Mouse (Mus musculus) midbrain, embryonic 10.5 days (tissue): ENCODE measurements at regions not wholly inside any gene's neighbourhood (a gene's known extent, or its start where the extent isn't known, plus 50 kb on each side); places are given as distances from the start of the nearest gene placed in this dataset.
A peak's percentile ranks its signal among the peaks of the same experiment; 100 is the strongest.

Source experiments
- DNase-seq: peaks from one replicate; pipeline ENCODE4 v3.0.0-alpha.2; 2017; ENCODE audit warnings: low spot score
- H3K27ac ChIP-seq: fragments of 300-500 bp; sonication (generic); replicated peaks from 2 replicates; pipeline ENCODE4 v1.5.1; 2016; ENCODE audit warnings: mild to moderate bottlenecking
- H3K27me3 ChIP-seq: fragments of 300-500 bp; sonication (generic); 2 replicates; pipeline ENCODE4 v1.6.1; 2016; ENCODE audit warnings: low read depth, mild to moderate bottlenecking; ENCODE audit not compliant: poor library complexity, severe bottlenecking
- H3K36me3 ChIP-seq: fragments of 300-500 bp; sonication (generic); 2 replicates; pipeline ENCODE4 v1.6.1; 2016; ENCODE audit warnings: mild to moderate bottlenecking, moderate library complexity
- H3K4me1 ChIP-seq: fragments of 300-500 bp; sonication (generic); 2 replicates; pipeline ENCODE4 v1.6.1; 2016
- H3K4me3 ChIP-seq: fragments of 300-500 bp; sonication (generic); 2 replicates; pipeline ENCODE4 v1.5.1; 2016; ENCODE audit warnings: mild to moderate bottlenecking, moderate library complexity
- H3K9me3 ChIP-seq: fragments of 300-500 bp; sonication (generic); replicated peaks from 2 replicates; pipeline ENCODE4 v1.6.1; 2016; ENCODE audit warnings: mild to moderate bottlenecking
- WGBS: fragments of 180-500 bp; shearing (Covaris S2); methylation state at CpG from one replicate; pipeline ENCODE4 v1.1.7; 2016; 5-methylcytosine and 5-hydroxymethylcytosine counted together

DNA sequence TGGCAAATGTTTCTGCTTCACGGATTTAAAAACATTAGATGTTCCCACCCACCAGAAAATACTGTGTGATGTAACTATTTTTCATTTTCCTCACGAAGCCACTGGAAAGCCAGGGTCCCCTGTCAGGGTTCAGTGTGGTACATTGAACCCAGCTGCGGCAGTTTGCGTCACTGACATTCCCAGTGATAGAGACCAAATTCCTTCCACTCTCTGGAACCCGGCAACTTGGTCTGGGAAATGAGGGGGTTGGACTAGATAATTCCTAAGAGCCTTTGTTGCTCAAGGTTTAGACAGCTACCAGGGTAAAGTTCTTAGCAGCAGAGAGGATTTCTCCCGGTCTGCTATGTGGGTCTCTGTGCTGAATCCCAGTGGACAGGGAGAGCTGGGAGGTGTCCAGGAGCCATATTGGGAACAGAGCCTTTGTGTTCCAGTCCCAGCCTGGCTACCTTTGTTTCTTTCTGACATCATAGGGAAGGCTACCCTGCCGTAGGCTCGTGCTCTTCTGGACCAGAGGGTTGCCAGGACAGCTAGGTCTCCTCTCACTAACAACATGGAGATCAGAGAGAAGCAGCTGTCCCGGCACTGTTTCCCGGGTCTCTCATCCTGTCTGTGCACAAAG is 164.5 kb downstream of the Sec61b start:
- no peak overlapping the region for H3K4me3 ChIP-seq
- peak overlapping the region; percentile 69 for H3K27ac ChIP-seq
- no peaks in the 10 kb centered on the region for H3K27me3 ChIP-seq
- WGBS = 55% methylated on average over 10 of the region's 10 CpGs
- no peaks in the 10 kb centered on the region for H3K9me3 ChIP-seq
- H3K4me1 ChIP-seq = peaks cover 13% of the 10 kb centered on the region
- H3K36me3 ChIP-seq = no peaks in the 10 kb centered on the region
- DNase-seq = peak; percentile 14

DNA sequence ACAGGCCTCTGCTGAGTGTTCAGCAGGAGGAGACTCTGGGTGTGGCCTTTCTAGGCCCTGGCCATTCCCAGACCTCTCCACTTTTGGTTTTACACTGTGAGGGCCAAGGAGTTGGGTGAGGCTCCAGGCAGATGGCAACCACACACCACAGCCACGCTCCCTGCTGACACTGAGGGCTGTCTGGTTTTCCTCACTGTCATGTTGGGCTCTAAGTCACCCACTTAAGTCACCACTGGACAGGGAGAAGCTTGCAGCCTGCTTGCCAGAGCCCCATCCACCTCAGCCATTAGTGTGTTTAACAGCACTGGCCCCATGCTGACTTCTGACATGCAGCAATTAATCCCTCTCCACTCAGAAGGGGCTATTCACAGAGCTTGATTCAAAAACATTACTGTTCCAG is 170.6 kb downstream of the Sec61b start:
- no peak for DNase-seq
- 75% methylated on average over 1 of the region's 1 CpGs for WGBS

GRCm38 (mm10) chr4:47648701-47649100 is 174.2 kb downstream of the Sec61b start:
- DNase-seq = no peak
- H3K27ac ChIP-seq = no peak overlapping the region
- 0 out of 2 replicates have a peak, but pooled peaks cover 6% of the 10 kb centered on the region for H3K9me3 ChIP-seq
- no peaks in the 10 kb centered on the region for H3K27me3 ChIP-seq
- no peak overlapping the region for H3K4me3 ChIP-seq
- peaks cover 5% of the 10 kb centered on the region; the same call in 1 of the 2 replicates for H3K4me1 ChIP-seq
- WGBS = 81% methylated on average over 8 of the region's 8 CpGs
- H3K36me3 ChIP-seq = no peaks in the 10 kb centered on the region

More for the DNA sequence above, 170.6 kb downstream of the Sec61b start:
- no peak overlapping the region for H3K4me3 ChIP-seq
- H3K27ac ChIP-seq = no peak overlapping the region
- 0 out of 2 replicates have a peak, but pooled peaks cover 6% of the 10 kb centered on the region for H3K9me3 ChIP-seq
- H3K4me1 ChIP-seq = no peaks in the 10 kb centered on the region; the same call in 1 of the 2 replicates
- no peaks in the 10 kb centered on the region for H3K36me3 ChIP-seq
- H3K27me3 ChIP-seq = no peaks in the 10 kb centered on the region

- H3K27ac ChIP-seq = no peak overlapping the region
- WGBS = 84% methylated on average over 3 of the region's 3 CpGs
- H3K4me1 ChIP-seq = peaks cover 5% of the 10 kb centered on the region; the same call in 1 of the 2 replicates
- H3K4me3 ChIP-seq = no peak overlapping the region
- DNase-seq = no peak
- H3K9me3 ChIP-seq = 0 out of 2 replicates have a peak, but pooled peaks cover 6% of the 10 kb centered on the region
- no peaks in the 10 kb centered on the region for H3K36me3 ChIP-seq
- no peaks in the 10 kb centered on the region for H3K27me3 ChIP-seq
Measured at GRCm38 (mm10) chr4:47649951-47650350, 175.5 kb downstream of the Sec61b start.

- peaks cover 5% of the 10 kb centered on the region; the same call in 1 of the 2 replicates for H3K4me1 ChIP-seq
- 90% methylated on average over 10 of the region's 10 CpGs for whole genome bisulfite sequencing
- H3K36me3 ChIP-seq = no peaks in the 10 kb centered on the region
- no peak for DNase-seq
- H3K27me3 ChIP-seq = no peaks in the 10 kb centered on the region
- H3K9me3 ChIP-seq = 0 out of 2 replicates have a peak, but pooled peaks cover 2% of the 10 kb centered on the region
- H3K4me3 ChIP-seq = no peak overlapping the region
- no peak overlapping the region for H3K27ac ChIP-seq
Measured at GRCm38 (mm10) chr4:47651521-47651920, 177.1 kb downstream of the Sec61b start.

GRCm38 (mm10) chr4:47653143-47653542 is 178.7 kb downstream of the Sec61b start:
- H3K36me3 ChIP-seq = no peaks in the 10 kb centered on the region
- H3K27ac ChIP-seq = no peak overlapping the region
- no peaks in the 10 kb centered on the region for H3K9me3 ChIP-seq
- 74% methylated on average over 2 of the region's 2 CpGs for WGBS
- DNase-seq = no peak
- no peak overlapping the region for H3K4me3 ChIP-seq
- no peaks in the 10 kb centered on the region for H3K27me3 ChIP-seq
- peaks cover 5% of the 10 kb centered on the region; the same call in 1 of the 2 replicates for H3K4me1 ChIP-seq

GRCm38 (mm10) chr4:47669519-47669918 is 195.1 kb downstream of the Sec61b start:
- 83% methylated on average over 5 of the region's 5 CpGs for WGBS
- no peaks in the 10 kb centered on the region for H3K27me3 ChIP-seq

GRCm38 (mm10) chr4:47670476-47670875 is 196.0 kb downstream of the Sec61b start:
- Histone ChIP-seq H3K4me3 (no peak overlapping the region), H3K27ac (no peak overlapping the region), H3K36me3 (no peaks in the 10 kb centered on the region), H3K9me3 (no peaks in the 10 kb centered on the region), H3K4me1 (0 out of 2 replicates have a peak, but pooled peaks cover 4% of the 10 kb centered on the region), H3K27me3 (no peaks in the 10 kb centered on the region)
- no peak for DNase-seq
- 80% methylated on average over 3 of the region's 3 CpGs for WGBS

More at GRCm38 (mm10) chr4:47669519-47669918, 195.1 kb downstream of the Sec61b start:
- no peaks in the 10 kb centered on the region for H3K36me3 ChIP-seq
- H3K4me3 ChIP-seq = no peak overlapping the region
- H3K9me3 ChIP-seq = no peaks in the 10 kb centered on the region
- DNase-seq = no peak
- 0 out of 2 replicates have a peak, but pooled peaks cover 4% of the 10 kb centered on the region for H3K4me1 ChIP-seq
- H3K27ac ChIP-seq = no peak overlapping the region

DNA sequence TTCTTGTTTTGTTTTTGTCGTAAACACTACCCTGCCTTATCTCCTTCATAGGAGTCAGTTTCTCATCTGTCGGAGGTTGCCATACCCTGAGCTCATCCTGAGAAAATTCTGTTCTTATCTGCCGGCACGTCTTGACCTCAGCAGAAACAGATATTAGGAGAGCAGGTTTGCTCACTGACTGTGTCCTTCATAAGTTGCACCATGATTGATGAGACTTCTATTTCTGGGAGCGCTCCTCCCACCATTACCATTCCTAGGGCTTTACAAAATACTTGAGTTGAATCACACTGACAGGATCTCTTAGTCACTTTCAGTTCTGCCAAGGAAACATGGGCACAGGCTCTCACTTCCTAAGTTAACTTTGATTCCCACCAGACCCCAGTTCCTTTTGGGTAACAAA is 196.9 kb downstream of the Sec61b start:
- 94% methylated on average over 5 of the region's 5 CpGs for WGBS
- H3K9me3 ChIP-seq = no peaks in the 10 kb centered on the region
- no peaks in the 10 kb centered on the region for H3K27me3 ChIP-seq
- no peak overlapping the region for H3K27ac ChIP-seq
- no peaks in the 10 kb centered on the region for H3K36me3 ChIP-seq
- H3K4me3 ChIP-seq = no peak overlapping the region
- 0 out of 2 replicates have a peak, but pooled peaks cover 4% of the 10 kb centered on the region for H3K4me1 ChIP-seq
- DNase-seq = no peak

GRCm38 (mm10) chr4:47681141-47681540 is 206.7 kb downstream of the Sec61b start:
- no peak for DNase-seq
- H3K36me3 ChIP-seq = no peaks in the 10 kb centered on the region
- WGBS = 95% methylated on average over 4 of the region's 4 CpGs
- no peaks in the 10 kb centered on the region for H3K9me3 ChIP-seq
- H3K27me3 ChIP-seq = no peaks in the 10 kb centered on the region
- no peak overlapping the region for H3K4me3 ChIP-seq
- H3K4me1 ChIP-seq = no peaks in the 10 kb centered on the region
- H3K27ac ChIP-seq = no peak overlapping the region

GRCm38 (mm10) chr4:47691207-47691606 is 216.7 kb downstream of the Sec61b start:
- Histone ChIP-seq H3K27me3 (no peaks in the 10 kb centered on the region), H3K9me3 (no peaks in the 10 kb centered on the region), H3K27ac (no peak overlapping the region), H3K36me3 (no peaks in the 10 kb centered on the region), H3K4me1 (no peaks in the 10 kb centered on the region), H3K4me3 (no peak overlapping the region)
- 91% methylated on average over 2 of the region's 2 CpGs for WGBS
- DNase-seq = no peak

GRCm38 (mm10) chr4:47692654-47693053 is 218.2 kb downstream of the Sec61b start:
- Histone ChIP-seq H3K27ac (no peak overlapping the region), H3K27me3 (no peaks in the 10 kb centered on the region), H3K9me3 (no peaks in the 10 kb centered on the region), H3K4me3 (no peak overlapping the region), H3K36me3 (no peaks in the 10 kb centered on the region), H3K4me1 (no peaks in the 10 kb centered on the region)
- no peak for DNase-seq

GRCm38 (mm10) chr4:47693221-47693620 is 218.8 kb downstream of the Sec61b start:
- Histone ChIP-seq H3K4me1 (no peaks in the 10 kb centered on the region), H3K9me3 (no peaks in the 10 kb centered on the region), H3K4me3 (no peak overlapping the region), H3K27me3 (no peaks in the 10 kb centered on the region), H3K27ac (no peak overlapping the region), H3K36me3 (no peaks in the 10 kb centered on the region)
- DNase-seq = no peak
- WGBS = 85% methylated on average over 12 of the region's 12 CpGs
